11 mouse cellular contexts compared by ENCODE assay signal in genomic region chr7:62179387-62179786, GRCm38 (mm10).
DNase-seq lines count a peak whose midpoint lies in the region; ATAC-seq and TF ChIP-seq lines count a peak whose summit lies in the region.
"Had no signal": no experiment of that assay in that cellular context is flagged by ENCODE, and none has a peak within 500 bp of the region (broad histone marks: within the 10 kb centered on the region; RNA-seq: fewer than 3 reads in every experiment).

No protein-coding gene starts in this region.

- H3K27ac ChIP-seq in kidney, postnatal 0 days = no peak overlapping the region
- no peak overlapping the region for H3K27ac ChIP-seq in kidney, embryonic 16.5 days (ENCODE audit: low read length)
- H3K27ac ChIP-seq in cortical plate, adult 2 months (ENCODE audit: insufficient read depth, low read length) = no peak overlapping the region
- H3K27ac ChIP-seq: forebrain, embryonic 10.5 days; liver, embryonic 14.5 days had no signal

- no peak overlapping the region for H3K4me2 ChIP-seq in kidney, postnatal 0 days (ENCODE audit: low read length)
- H3K4me2 ChIP-seq in kidney, embryonic 16.5 days (replicated peaks; ENCODE audit: low read depth, low read length) = no peak overlapping the region

- no peak overlapping the region for H3K9ac ChIP-seq in kidney, postnatal 0 days (ENCODE audit: low read depth, low read length)
- H3K9ac ChIP-seq in kidney, embryonic 16.5 days (replicated peaks; ENCODE audit: low read length) = no peak overlapping the region
- H3K9ac ChIP-seq: liver, embryonic 14.5 days had no signal

- DNase-seq in adrenal gland, postnatal 14 days = peak; percentile 5
- no peak for DNase-seq in adrenal gland, postnatal 25 days
- DNase-seq in kidney, postnatal 0 days (ENCODE audit: low spot score) = peak; percentile 9
- DNase-seq in A20 (ENCODE audit: low read depth, low spot score) = peak; percentile 2
- no peak for DNase-seq in frontal cortex, postnatal 25 days (ENCODE audit: low spot score in 2 of 2)
- no peak for DNase-seq in liver
- DNase-seq: heart, adult 18-20 months had no signal

- H3K36me3 ChIP-seq in kidney, postnatal 0 days (ENCODE audit: insufficient read depth, low read length) = no peaks in the 10 kb centered on the region
- H3K36me3 ChIP-seq in kidney, embryonic 16.5 days (ENCODE audit: insufficient read depth, low read length) = no peaks in the 10 kb centered on the region
- H3K36me3 ChIP-seq: forebrain, embryonic 10.5 days had no signal

- TF ChIP-seq POLR2A in cortical plate, adult 2 months (IDR thresholded peaks at IDR 0.05; ENCODE audit: extremely low read depth, insufficient read depth, low read length) = no peak

- ATAC-seq in kidney, postnatal 0 days (replicated peaks; ENCODE audit: low FRiP score, low read depth) = no peak
- no peak for ATAC-seq in kidney, embryonic 16.5 days (ENCODE audit: low FRiP score, low TSS enrichment)

- H3K4me3 ChIP-seq in kidney, postnatal 0 days (replicated peaks; ENCODE audit: low read depth, low read length) = no peak overlapping the region
- H3K4me3 ChIP-seq in kidney, embryonic 16.5 days (ENCODE audit: low read length) = no peak overlapping the region
- H3K4me3 ChIP-seq in cortical plate, adult 2 months (ENCODE audit: insufficient read depth, low read length) = no peak overlapping the region
- H3K4me3 ChIP-seq: forebrain, embryonic 10.5 days had no signal

- TF ChIP-seq CTCF in kidney, postnatal 0 days (IDR thresholded peaks at IDR 0.05; ENCODE audit: low read depth) = peak; percentile 51
- 0 out of 2 replicates have a peak, but pooled peaks have one; percentile 1 for TF ChIP-seq CTCF in cortical plate, adult 2 months (IDR thresholded peaks at IDR 0.05; ENCODE audit: extremely low read depth, insufficient read depth, low read length)

- H3K4me1 ChIP-seq in kidney, postnatal 0 days (replicated peaks; ENCODE audit: insufficient read depth, low read length) = no peaks in the 10 kb centered on the region
- H3K4me1 ChIP-seq in kidney, embryonic 16.5 days (ENCODE audit: insufficient read depth, low read length) = no peaks in the 10 kb centered on the region
- H3K4me1 ChIP-seq in cortical plate, adult 2 months (ENCODE audit: control insufficient read depth, insufficient read depth, low read length) = no peaks in the 10 kb centered on the region
- H3K4me1 ChIP-seq: forebrain, embryonic 10.5 days had no signal

- no peaks in the 10 kb centered on the region for H3K9me3 ChIP-seq in kidney, postnatal 0 days (replicated peaks; ENCODE audit: low read length)
- no peaks in the 10 kb centered on the region for H3K9me3 ChIP-seq in kidney, embryonic 16.5 days (ENCODE audit: low read length)

- no peaks in the 10 kb centered on the region for H3K27me3 ChIP-seq in kidney, postnatal 0 days (ENCODE audit: insufficient read depth, low read length)
- no peaks in the 10 kb centered on the region for H3K27me3 ChIP-seq in kidney, embryonic 16.5 days (ENCODE audit: insufficient read depth, low read length)

- 49% methylated on average over 2 of the region's 2 CpGs for WGBS in kidney, postnatal 0 days
- 41% methylated on average over 2 of the region's 2 CpGs for WGBS in kidney, embryonic 16.5 days

Comparison
In these comparisons a context has a peak if more than half of its experiments do, and no peak if none do; other contexts are left out.
1. DNase-seq: peak in adrenal gland, postnatal 14 days (single experiment), kidney, postnatal 0 days (single experiment) and A20 (single experiment); none in adrenal gland, postnatal 25 days (single experiment), frontal cortex, postnatal 25 days (0 of 2) and liver (single experiment).